Mouse (Mus musculus) cortical plate, adult 2 months (tissue): Measurements from ENCODE around the gene Setd3.

ENCODE experiments used
- CTCF ChIP-seq: fragments of 200-500 bp; IDR thresholded peaks from 2 replicates; pipeline ENCODE4 v1.5.1; 2011; ENCODE audit warnings: mild to moderate bottlenecking, control low read depth, low read length; ENCODE audit not compliant: insufficient read depth; ENCODE audit errors: extremely low read depth
- POLR2A ChIP-seq: fragments of 200-500 bp; IDR thresholded peaks from 2 replicates; pipeline ENCODE4 v1.6.1; 2011; ENCODE audit warnings: mild to moderate bottlenecking, low read length, control low read depth; ENCODE audit not compliant: insufficient read depth; ENCODE audit errors: extremely low read depth

DNA sequence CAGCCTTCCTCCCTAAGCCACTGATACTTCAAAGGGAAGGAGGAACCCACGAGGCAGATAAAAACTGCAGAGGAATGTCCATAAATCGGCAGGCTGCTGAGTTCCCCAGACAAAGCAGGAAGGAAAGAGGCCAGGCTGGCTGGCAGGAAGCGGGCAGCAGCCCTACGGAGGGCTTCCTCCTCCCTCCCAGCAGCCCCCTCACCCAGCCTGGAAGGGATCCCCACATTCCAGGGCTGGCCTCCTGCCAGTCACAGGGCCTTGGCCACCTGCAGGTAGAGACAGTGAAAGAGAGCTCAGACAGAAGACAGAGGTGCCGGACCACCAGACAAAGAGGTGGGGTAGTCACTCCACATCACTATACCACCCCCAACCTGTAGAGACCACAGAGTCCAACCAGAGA is 33.0 kb upstream of the Setd3 start:
- no peak for TF ChIP-seq CTCF
- no peak for TF ChIP-seq POLR2A
